ENCODE assay signal across 36 mouse cellular contexts in genomic region chr7:45264348-45264747, GRCm38 (mm10). TPM values are rescaled to one million over a fixed set of nuclear protein-coding genes. Genes with fewer than 3 reads are reported as not detected.
DNase-seq lines count a peak whose midpoint lies in the region; ATAC-seq and TF ChIP-seq lines count a peak whose summit lies in the region.
"Had no signal": no experiment of that assay in that cellular context is flagged by ENCODE, and none has a peak within 500 bp of the region (broad histone marks: within the 10 kb centered on the region; RNA-seq: fewer than 3 reads in every experiment).

No protein-coding gene starts in this region.

- WGBS in forebrain, embryonic 11.5 days: 83% methylated on average over 3 of the region's 3 CpGs
- 77% methylated on average over 3 of the region's 3 CpGs for WGBS in forebrain, embryonic 16.5 days
- WGBS in liver, adult 2 months: 26% methylated on average over 3 of the region's 3 CpGs

- H3K9me3 ChIP-seq in forebrain, embryonic 11.5 days (ENCODE audit: control insufficient read depth, low read length): no peaks in the 10 kb centered on the region
- no peaks in the 10 kb centered on the region for H3K9me3 ChIP-seq in forebrain, embryonic 16.5 days (ENCODE audit: control insufficient read depth, low read length)
- H3K9me3 ChIP-seq: G1E; heart, embryonic 10.5 days; heart, embryonic 15.5 days; liver, embryonic 15.5 days; midbrain, embryonic 15.5 days had no signal

- H3K79me2 ChIP-seq in liver, adult 2 months (ENCODE audit: control insufficient read depth, insufficient read depth, low read length): no peaks in the 10 kb centered on the region

- TF ChIP-seq POLR2A in liver, adult 2 months (IDR thresholded peaks at IDR 0.05; ENCODE audit: extremely low read depth, insufficient read depth, low read length): no peak

- no peak overlapping the region for H3K9ac ChIP-seq in forebrain, embryonic 11.5 days (ENCODE audit: low read length)
- H3K9ac ChIP-seq in forebrain, embryonic 16.5 days (replicated peaks; ENCODE audit: low read depth, low read length): no peak overlapping the region
- H3K9ac ChIP-seq in liver, adult 2 months (ENCODE audit: low read depth, low read length): 0 out of 2 replicates have a peak overlapping the region, but pooled peaks have one; percentile 31
- H3K9ac ChIP-seq: heart, embryonic 15.5 days; liver, embryonic 15.5 days; midbrain, embryonic 15.5 days had no signal

- no peaks in the 10 kb centered on the region for H3K4me1 ChIP-seq in forebrain, embryonic 11.5 days (replicated peaks; ENCODE audit: control insufficient read depth, insufficient read depth, low read length)
- peaks cover 5% of the 10 kb centered on the region for H3K4me1 ChIP-seq in forebrain, embryonic 16.5 days (replicated peaks; ENCODE audit: control insufficient read depth, insufficient read depth, low read length)
- H3K4me1 ChIP-seq in liver, adult 2 months (ENCODE audit: control insufficient read depth, insufficient read depth, low read length): peaks cover 14% of the 10 kb centered on the region
- H3K4me1 ChIP-seq: liver, embryonic 15.5 days; midbrain, embryonic 15.5 days had no signal

- peak; percentile 26 for DNase-seq in forebrain, embryonic 11.5 days (ENCODE audit: low spot score)
- DNase-seq in kidney, adult 9 months: peak; percentile 50
- DNase-seq in kidney, adult 18-20 months: no peak
- DNase-seq in liver, adult 2 months (ENCODE audit: extremely low read depth, low read depth, low spot score): peak; percentile 90
- DNase-seq in liver (no peak), 416B (ENCODE audit: low read depth) (peak; percentile 15)
- no peak for DNase-seq in embryo, embryonic 9.5 days (ENCODE audit: extremely low spot score)
- DNase-seq: adrenal gland, adult 8-10 months; cerebellum, adult 8-10 months; cerebellum, postnatal 25 days; gastrocnemius, postnatal 25 days; layer of hippocampus, postnatal 36 days; left cerebral cortex, postnatal 4 days; right cerebral cortex, postnatal 25 days; spleen, adult 18-20 months; thymus, adult 18-20 months; thymus, postnatal 25 days had no signal

- H3K27me3 ChIP-seq in forebrain, embryonic 11.5 days (ENCODE audit: control insufficient read depth, insufficient read depth, low read length): no peaks in the 10 kb centered on the region
- no peaks in the 10 kb centered on the region for H3K27me3 ChIP-seq in forebrain, embryonic 16.5 days (replicated peaks; ENCODE audit: control insufficient read depth, insufficient read depth, low read length)
- H3K27me3 ChIP-seq in liver, adult 2 months (ENCODE audit: control insufficient read depth, insufficient read depth, low read length): no peaks in the 10 kb centered on the region
- H3K27me3 ChIP-seq: midbrain, embryonic 15.5 days had no signal

- no peak overlapping the region for H3K27ac ChIP-seq in forebrain, embryonic 11.5 days (ENCODE audit: low read depth, low read length)
- no peak overlapping the region for H3K27ac ChIP-seq in forebrain, embryonic 16.5 days (ENCODE audit: low read length)
- peak overlapping the region; percentile 66 for H3K27ac ChIP-seq in liver, adult 2 months (replicated peaks; ENCODE audit: insufficient read depth, low read depth, low read length)
- H3K27ac ChIP-seq: heart, embryonic 10.5 days; heart, embryonic 15.5 days; liver, embryonic 15.5 days; midbrain, embryonic 15.5 days had no signal

- no peak for ATAC-seq in forebrain, embryonic 11.5 days (replicated peaks; ENCODE audit: low FRiP score)
- ATAC-seq in forebrain, embryonic 16.5 days: no peak
- ATAC-seq: forebrain, embryonic 14.5 days; hindbrain, embryonic 16.5 days; midbrain, embryonic 15.5 days had no signal

- H3K4me3 ChIP-seq in forebrain, embryonic 11.5 days (ENCODE audit: low read depth, low read length): no peak overlapping the region
- no peak overlapping the region for H3K4me3 ChIP-seq in forebrain, embryonic 16.5 days (replicated peaks; ENCODE audit: low read length)
- H3K4me3 ChIP-seq in liver, adult 2 months (ENCODE audit: insufficient read depth, low read depth, low read length): no peak overlapping the region
- H3K4me3 ChIP-seq: heart, embryonic 10.5 days; heart, embryonic 15.5 days; liver, embryonic 15.5 days; midbrain, embryonic 15.5 days had no signal

- peak; percentile 58 for TF ChIP-seq CTCF in liver, adult 2 months (IDR thresholded peaks at IDR 0.05; ENCODE audit: low read depth, low read length)

- no peak overlapping the region for H3K4me2 ChIP-seq in forebrain, embryonic 11.5 days (ENCODE audit: low read depth, low read length, severe bottlenecking)
- H3K4me2 ChIP-seq in forebrain, embryonic 16.5 days (ENCODE audit: low read length): no peak overlapping the region
- H3K4me2 ChIP-seq: heart, embryonic 15.5 days; liver, embryonic 15.5 days; midbrain, embryonic 15.5 days had no signal

- no peaks in the 10 kb centered on the region for H3K36me3 ChIP-seq in forebrain, embryonic 11.5 days (ENCODE audit: control insufficient read depth, insufficient read depth, low read length)
- H3K36me3 ChIP-seq in forebrain, embryonic 16.5 days (ENCODE audit: control insufficient read depth, insufficient read depth): no peaks in the 10 kb centered on the region
- H3K36me3 ChIP-seq in liver, adult 2 months (ENCODE audit: control insufficient read depth, insufficient read depth, low read length): no peaks in the 10 kb centered on the region
- H3K36me3 ChIP-seq: G1E; heart, embryonic 10.5 days; heart, embryonic 15.5 days; liver, embryonic 15.5 days; midbrain, embryonic 15.5 days had no signal

RNA-seq across cellular contexts. Expression of gene Slc6a21, which starts 13.0 kb away (rescaled TPM):
- polyA plus RNA-seq in forebrain, embryonic 11.5 days (2014; fragmentation: Nextera tagmentation; extraction: Ambion mirVana): not detected in 2 replicates
- polyA plus RNA-seq in forebrain, embryonic 16.5 days (2015; fragmentation: Nextera tagmentation; extraction: Ambion mirVana): not detected in 2 replicates
- not detected in 2 replicates for total RNA-seq in liver, adult 2 months (2014; rRNA removed)
- polyA plus RNA-seq in liver, adult 2 months (2012; rRNA removed): 0.12 and 0.18 TPM in 2 replicates
- total RNA-seq: adrenal gland, postnatal 4 days; gastrocnemius, adult 18-20 months; gastrocnemius, postnatal 25 days; heart, postnatal 25 days; layer of hippocampus, postnatal 36 days; left cerebral cortex, postnatal 4 days; neutrophil, adult 5-6 weeks had no signal
- polyA plus RNA-seq: embryonic facial prominence, embryonic 11.5 days; forebrain, embryonic 14.5 days; G1E; heart, embryonic 10.5 days; heart, embryonic 15.5 days; hindbrain, embryonic 11.5 days; hindbrain, embryonic 16.5 days; intestine, embryonic 14.5 days; limb, embryonic 14.5 days; liver, embryonic 15.5 days; lung, embryonic 16.5 days; midbrain, embryonic 15.5 days; neural tube, embryonic 11.5 days; stomach, embryonic 16.5 days had no signal

RNA-seq across cellular contexts. Expression of gene Slc6a16, which starts 23.5 kb away (rescaled TPM):
- 0.36 TPM in 1 of 2 replicates, not detected in the other for polyA plus RNA-seq in forebrain, embryonic 11.5 days (2014; fragmentation: Nextera tagmentation; extraction: Ambion mirVana)
- 0.30 and 0.47 TPM in 2 replicates for polyA plus RNA-seq in forebrain, embryonic 16.5 days (2015; fragmentation: Nextera tagmentation; extraction: Ambion mirVana)
- 0.20 and 0.37 TPM in 2 replicates for total RNA-seq in liver, adult 2 months (2014; rRNA removed)
- 0.86 and 1.9 TPM in 2 replicates for polyA plus RNA-seq in liver, adult 2 months (2012; rRNA removed)
- total RNA-seq: gastrocnemius, adult 18-20 months; gastrocnemius, postnatal 25 days; heart, postnatal 25 days; neutrophil, adult 5-6 weeks had no signal
- polyA plus RNA-seq: embryonic facial prominence, embryonic 11.5 days; G1E; liver, embryonic 15.5 days; lung, embryonic 16.5 days; stomach, embryonic 16.5 days had no signal

RNA-seq across cellular contexts. Expression of gene Cd37, which starts 25.4 kb away (rescaled TPM):
- 0.60 and 1.1 TPM in 2 replicates for polyA plus RNA-seq in forebrain, embryonic 11.5 days (2014; fragmentation: Nextera tagmentation; extraction: Ambion mirVana)
- 1.5 and 1.6 TPM in 2 replicates for polyA plus RNA-seq in forebrain, embryonic 16.5 days (2015; fragmentation: Nextera tagmentation; extraction: Ambion mirVana)
- 1.4 and 1.5 TPM in 2 replicates for total RNA-seq in liver, adult 2 months (2014; rRNA removed)
- 4.5 and 11.5 TPM in 2 replicates for polyA plus RNA-seq in liver, adult 2 months (2012; rRNA removed)

RNA-seq across cellular contexts. Expression of gene Tead2, which starts 48.8 kb away (rescaled TPM):
- 297 and 318 TPM in 2 replicates for polyA plus RNA-seq in forebrain, embryonic 11.5 days (2014; fragmentation: Nextera tagmentation; extraction: Ambion mirVana)
- 73.1 and 79.5 TPM in 2 replicates for polyA plus RNA-seq in forebrain, embryonic 16.5 days (2015; fragmentation: Nextera tagmentation; extraction: Ambion mirVana)
- 1.2 and 1.5 TPM in 2 replicates for total RNA-seq in liver, adult 2 months (2014; rRNA removed)
- 0.97 and 2.9 TPM in 2 replicates for polyA plus RNA-seq in liver, adult 2 months (2012; rRNA removed)
- total RNA-seq: neutrophil, adult 5-6 weeks had no signal
- polyA plus RNA-seq: G1E had no signal

RNA-seq across cellular contexts. Expression of gene Dkkl1, which starts 52.4 kb away (rescaled TPM):
- polyA plus RNA-seq in forebrain, embryonic 11.5 days (2014; fragmentation: Nextera tagmentation; extraction: Ambion mirVana): 0.48 TPM in 1 of 2 replicates, not detected in the other
- 1.1 and 2.2 TPM in 2 replicates for polyA plus RNA-seq in forebrain, embryonic 16.5 days (2015; fragmentation: Nextera tagmentation; extraction: Ambion mirVana)
- not detected in 2 replicates for total RNA-seq in liver, adult 2 months (2014; rRNA removed)
- 0.21 TPM in 1 of 2 replicates, not detected in the other for polyA plus RNA-seq in liver, adult 2 months (2012; rRNA removed)
- total RNA-seq: adrenal gland, adult 8-10 months; gastrocnemius, adult 18-20 months; gastrocnemius, postnatal 25 days; heart, postnatal 25 days had no signal
- polyA plus RNA-seq: G1E had no signal

Comparison
In these comparisons a context has a peak if more than half of its experiments do, and no peak if none do; other contexts are left out.
1. DNase-seq: peak in forebrain, embryonic 11.5 days (single experiment), kidney, adult 9 months (single experiment), liver, adult 2 months (single experiment) and 416B (single experiment); none in kidney, adult 18-20 months (single experiment), liver (single experiment) and embryo, embryonic 9.5 days (single experiment).